Mouse (Mus musculus): ENCODE measurements around the gene Hnrnpr. TPM values are rescaled to one million over a fixed set of nuclear protein-coding genes. Genes with fewer than 3 reads are reported as not detected.
A peak's percentile ranks its signal among the peaks of the same experiment; 100 is the strongest.

Hnrnpr gene
- polyA plus RNA-seq, 1 experiment from 2014 or later = 148 TPM

- peaks cover 18% of the 10 kb centered on the region for H3K4me1 ChIP-seq
- peaks cover 61% of the 10 kb centered on the region for H3K36me3 ChIP-seq
- H3K4me3 ChIP-seq = no peak overlapping the region
- no peak overlapping the region for H3K27ac ChIP-seq
- H3K9me3 ChIP-seq = no peaks in the 10 kb centered on the region
- no peaks in the 10 kb centered on the region for H3K27me3 ChIP-seq (ENCODE audit: insufficient read depth, poor library complexity, severe bottlenecking)
- WGBS = 92% methylated on average over 4 of the region's 4 CpGs
- no peak for DNase-seq (ENCODE audit: low spot score)
Observed at GRCm38 (mm10) chr4:136317667-136318066, 6.9 kb downstream of the Hnrnpr start.

DNA sequence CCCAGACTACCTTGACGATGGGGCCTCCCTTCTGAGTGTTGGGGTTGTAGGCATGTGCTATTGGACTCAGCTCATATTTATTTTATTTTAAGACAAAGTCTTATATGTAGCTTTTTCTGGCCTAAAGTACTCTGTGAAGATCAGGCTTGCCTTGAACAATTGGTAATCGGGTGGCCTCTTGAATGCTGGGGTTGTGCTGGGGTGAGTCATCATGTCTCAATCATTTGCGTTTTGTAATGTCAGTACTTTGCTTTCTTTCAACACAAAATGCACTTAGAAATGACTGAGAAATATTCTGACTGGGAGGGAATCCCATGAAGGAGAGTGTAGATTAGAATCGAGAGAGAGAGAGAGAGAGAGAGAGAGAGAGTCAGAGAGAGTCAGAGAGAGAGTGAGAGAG lies 9.3 kb downstream of the Hnrnpr start:
- Histone ChIP-seq H3K4me3 (no peak overlapping the region), H3K4me1 (no peaks in the 10 kb centered on the region), H3K27me3 (ENCODE audit: insufficient read depth, poor library complexity, severe bottlenecking) (no peaks in the 10 kb centered on the region), H3K9me3 (no peaks in the 10 kb centered on the region), H3K27ac (no peak overlapping the region), H3K36me3 (peaks cover 80% of the 10 kb centered on the region)
- 79% methylated on average over 4 of the region's 4 CpGs for WGBS
- DNase-seq (ENCODE audit: low spot score) = no peak

DNA sequence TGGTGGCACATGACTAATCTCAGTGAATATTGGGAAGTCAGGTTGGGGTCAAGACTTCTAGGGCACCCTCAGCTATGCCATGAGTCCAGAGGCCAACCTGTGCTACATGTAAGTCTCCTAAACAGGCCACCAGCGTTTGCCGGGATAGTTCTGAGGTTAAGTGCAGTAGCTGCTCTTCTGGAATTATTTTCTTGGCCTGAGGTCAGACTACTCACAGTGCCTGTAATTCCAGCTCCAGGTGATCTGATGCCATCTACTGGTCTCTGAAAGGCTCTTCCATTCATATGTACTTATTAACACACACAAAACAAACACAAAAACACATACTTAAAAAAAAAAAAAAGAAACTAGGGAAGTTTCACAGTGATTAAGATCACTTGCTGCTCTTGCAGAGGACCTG lies 13.5 kb downstream of the Hnrnpr start:
- H3K27ac ChIP-seq = no peak overlapping the region
- H3K4me3 ChIP-seq = no peak overlapping the region
- DNase-seq (ENCODE audit: low spot score) = no peak
- no peaks in the 10 kb centered on the region for H3K9me3 ChIP-seq
- no peaks in the 10 kb centered on the region for H3K27me3 ChIP-seq (ENCODE audit: insufficient read depth, poor library complexity, severe bottlenecking)
- 76% methylated on average over 2 of the region's 2 CpGs for WGBS
- peaks cover 74% of the 10 kb centered on the region for H3K36me3 ChIP-seq
- no peaks in the 10 kb centered on the region for H3K4me1 ChIP-seq

- Histone ChIP-seq H3K4me3 (no peak overlapping the region), H3K36me3 (peaks cover 75% of the 10 kb centered on the region), H3K4me1 (no peaks in the 10 kb centered on the region), H3K9me3 (no peaks in the 10 kb centered on the region), H3K27ac (no peak overlapping the region), H3K27me3 (ENCODE audit: insufficient read depth, poor library complexity, severe bottlenecking) (no peaks in the 10 kb centered on the region)
- 77% methylated on average over 5 of the region's 5 CpGs for whole genome bisulfite sequencing
- no peak for DNase-seq (ENCODE audit: low spot score)
Observed at GRCm38 (mm10) chr4:136327238-136327637, 16.5 kb downstream of the Hnrnpr start.

- Histone ChIP-seq H3K9me3 (no peaks in the 10 kb centered on the region), H3K27me3 (ENCODE audit: insufficient read depth, poor library complexity, severe bottlenecking) (no peaks in the 10 kb centered on the region), H3K27ac (no peak overlapping the region), H3K36me3 (peaks cover 76% of the 10 kb centered on the region), H3K4me3 (no peak overlapping the region), H3K4me1 (no peaks in the 10 kb centered on the region)
- no peak for DNase-seq (ENCODE audit: low spot score)
Observed at GRCm38 (mm10) chr4:136328115-136328514, 17.4 kb downstream of the Hnrnpr start.

GRCm38 (mm10) chr4:136331709-136332108 lies 21.0 kb downstream of the Hnrnpr start:
- H3K27me3 ChIP-seq (ENCODE audit: insufficient read depth, poor library complexity, severe bottlenecking) = no peaks in the 10 kb centered on the region
- DNase-seq (ENCODE audit: low spot score) = no peak
- H3K4me1 ChIP-seq = peaks cover 13% of the 10 kb centered on the region
- peaks cover 76% of the 10 kb centered on the region for H3K36me3 ChIP-seq
- 92% methylated on average over 3 of the region's 3 CpGs for WGBS
- no peaks in the 10 kb centered on the region for H3K9me3 ChIP-seq
- no peak overlapping the region for H3K27ac ChIP-seq
- no peak overlapping the region for H3K4me3 ChIP-seq

DNA sequence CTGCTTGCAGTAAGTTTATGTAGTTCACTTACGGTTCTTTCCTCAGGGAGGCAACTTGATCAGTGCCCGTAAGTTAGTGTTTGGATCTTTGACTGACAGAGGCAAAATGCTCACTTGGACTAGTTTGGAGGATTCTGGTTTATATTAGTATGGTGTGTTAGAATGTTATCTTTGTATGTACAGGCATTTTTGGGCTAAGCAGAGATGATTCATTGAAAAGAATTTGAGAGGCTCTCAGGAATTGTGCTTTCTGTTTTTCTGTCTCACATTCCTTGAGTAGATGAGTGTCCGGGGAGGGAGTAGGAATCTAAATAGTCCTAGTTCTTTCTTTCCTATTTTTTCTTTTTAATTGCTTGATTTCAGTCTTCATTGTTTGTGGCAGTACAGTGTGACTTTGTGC lies 22.4 kb downstream of the Hnrnpr start:
- Histone ChIP-seq H3K9me3 (no peaks in the 10 kb centered on the region), H3K4me3 (no peak overlapping the region), H3K27me3 (ENCODE audit: insufficient read depth, poor library complexity, severe bottlenecking) (no peaks in the 10 kb centered on the region), H3K36me3 (peaks cover 76% of the 10 kb centered on the region), H3K4me1 (peaks cover 17% of the 10 kb centered on the region), H3K27ac (no peak overlapping the region)
- 78% methylated on average over 3 of the region's 3 CpGs for WGBS
- DNase-seq (ENCODE audit: low spot score) = no peak

DNA sequence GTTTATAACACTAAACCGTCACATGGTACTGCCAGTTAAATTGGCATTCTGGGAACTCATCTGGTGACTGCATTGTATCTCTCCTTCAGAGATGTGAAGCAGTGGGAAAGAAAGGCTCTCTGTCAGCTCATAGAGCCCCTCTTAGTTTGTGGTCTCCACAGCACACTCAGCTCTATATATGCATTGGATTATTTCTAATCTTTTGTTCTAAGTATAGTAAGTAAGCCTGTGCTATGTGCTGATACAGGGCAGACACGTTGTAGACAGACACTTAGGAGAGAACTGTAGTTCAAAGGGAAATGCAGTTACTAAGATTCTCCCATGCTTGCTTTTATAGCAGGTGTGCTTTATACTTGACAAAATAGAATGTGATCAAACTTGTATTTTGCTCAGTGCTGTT lies 24.3 kb downstream of the Hnrnpr start:
- WGBS = 41% methylated on average over 2 of the region's 2 CpGs
- H3K4me1 ChIP-seq = peaks cover 17% of the 10 kb centered on the region
- peaks cover 77% of the 10 kb centered on the region for H3K36me3 ChIP-seq
- no peak overlapping the region for H3K4me3 ChIP-seq
- H3K27me3 ChIP-seq (ENCODE audit: insufficient read depth, poor library complexity, severe bottlenecking) = no peaks in the 10 kb centered on the region
- DNase-seq (ENCODE audit: low spot score) = no peak
- peak overlapping the region; percentile 19; the same call in 1 of the 2 replicates for H3K27ac ChIP-seq
- H3K9me3 ChIP-seq = no peaks in the 10 kb centered on the region

DNA sequence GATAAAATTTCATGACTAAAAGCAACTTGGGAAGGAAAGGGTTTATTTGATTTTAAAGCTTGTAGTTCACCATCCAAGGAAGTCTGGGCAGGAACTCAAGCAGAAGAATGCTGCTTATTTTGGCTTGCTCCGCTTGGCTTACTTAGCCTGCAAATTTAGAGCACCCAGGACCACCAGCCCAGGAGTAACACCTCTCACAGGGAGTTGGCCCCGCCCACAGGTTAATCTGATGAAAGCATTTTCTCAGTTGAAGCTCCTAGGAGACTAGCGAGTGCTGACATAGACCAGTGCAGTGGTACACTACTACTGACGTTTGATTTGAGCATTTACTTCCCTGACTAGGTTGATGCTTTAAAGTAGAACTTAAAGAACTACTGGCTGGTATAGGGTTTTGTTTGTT lies 26.4 kb downstream of the Hnrnpr start:
- no peaks in the 10 kb centered on the region for H3K9me3 ChIP-seq
- no peak overlapping the region for H3K27ac ChIP-seq
- H3K36me3 ChIP-seq = peaks cover 63% of the 10 kb centered on the region
- peaks cover 17% of the 10 kb centered on the region for H3K4me1 ChIP-seq
- no peak for DNase-seq (ENCODE audit: low spot score)
- 50% methylated on average over 4 of the region's 4 CpGs for WGBS
- H3K4me3 ChIP-seq = no peak overlapping the region
- no peaks in the 10 kb centered on the region for H3K27me3 ChIP-seq (ENCODE audit: insufficient read depth, poor library complexity, severe bottlenecking)

DNA sequence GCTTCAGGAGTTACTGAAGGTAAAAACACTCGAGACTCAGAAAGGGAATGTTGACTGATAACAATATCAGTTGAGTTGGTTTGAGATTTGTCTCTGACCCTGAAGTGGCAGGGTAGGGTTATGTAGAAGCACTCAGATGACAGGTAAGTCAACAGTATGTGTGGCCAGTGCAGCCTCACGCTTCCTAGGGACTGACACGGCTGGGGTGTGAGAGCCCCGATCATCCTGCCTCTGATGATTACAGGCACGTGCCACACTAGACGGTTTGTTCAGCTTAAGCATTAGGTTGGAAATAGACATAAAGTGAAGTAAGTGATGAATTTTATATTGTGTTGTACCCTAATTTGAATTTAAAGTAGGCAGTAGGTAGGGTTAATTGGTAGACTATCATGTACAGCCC lies 38.9 kb downstream of the Hnrnpr start:
- DNase-seq (ENCODE audit: low spot score) = peak; percentile 56
- 55% methylated on average over 6 of the region's 6 CpGs for WGBS

GRCm38 (mm10) chr4:136357026-136357425 lies 46.3 kb downstream of the Hnrnpr start:
- H3K27ac ChIP-seq = no peak overlapping the region
- no peaks in the 10 kb centered on the region for H3K4me1 ChIP-seq
- no peaks in the 10 kb centered on the region for H3K9me3 ChIP-seq
- no peak overlapping the region for H3K4me3 ChIP-seq
- no peak for DNase-seq (ENCODE audit: low spot score)
- H3K36me3 ChIP-seq = peaks cover 85% of the 10 kb centered on the region
- 73% methylated on average over 6 of the region's 6 CpGs for WGBS
- H3K27me3 ChIP-seq (ENCODE audit: insufficient read depth, poor library complexity, severe bottlenecking) = no peaks in the 10 kb centered on the region

More for the DNA sequence above, 38.9 kb downstream of the Hnrnpr start:
- Histone ChIP-seq H3K4me3 (no peak overlapping the region), H3K4me1 (no peaks in the 10 kb centered on the region), H3K9me3 (no peaks in the 10 kb centered on the region), H3K27ac (no peak overlapping the region), H3K36me3 (peaks cover 82% of the 10 kb centered on the region), H3K27me3 (ENCODE audit: insufficient read depth, poor library complexity, severe bottlenecking) (no peaks in the 10 kb centered on the region)

GRCm38 (mm10) chr4:136357429-136357828 lies 46.7 kb downstream of the Hnrnpr start:
- DNase-seq (ENCODE audit: low spot score) = no peak
- 95% methylated on average over 4 of the region's 4 CpGs for WGBS
- Histone ChIP-seq H3K27ac (no peak overlapping the region), H3K36me3 (peaks cover 81% of the 10 kb centered on the region), H3K27me3 (ENCODE audit: insufficient read depth, poor library complexity, severe bottlenecking) (no peaks in the 10 kb centered on the region), H3K9me3 (no peaks in the 10 kb centered on the region), H3K4me1 (no peaks in the 10 kb centered on the region), H3K4me3 (no peak overlapping the region)

- H3K9me3 ChIP-seq = no peaks in the 10 kb centered on the region
- H3K4me1 ChIP-seq = no peaks in the 10 kb centered on the region
- no peaks in the 10 kb centered on the region for H3K36me3 ChIP-seq
- H3K4me3 ChIP-seq = no peak overlapping the region
- no peak overlapping the region for H3K27ac ChIP-seq
- DNase-seq (ENCODE audit: low spot score) = no peak
- H3K27me3 ChIP-seq (ENCODE audit: insufficient read depth, poor library complexity, severe bottlenecking) = no peaks in the 10 kb centered on the region
- 62% methylated on average over 4 of the region's 4 CpGs for WGBS
Observed at GRCm38 (mm10) chr4:136367856-136368255, 57.1 kb downstream of the Hnrnpr start.

DNA sequence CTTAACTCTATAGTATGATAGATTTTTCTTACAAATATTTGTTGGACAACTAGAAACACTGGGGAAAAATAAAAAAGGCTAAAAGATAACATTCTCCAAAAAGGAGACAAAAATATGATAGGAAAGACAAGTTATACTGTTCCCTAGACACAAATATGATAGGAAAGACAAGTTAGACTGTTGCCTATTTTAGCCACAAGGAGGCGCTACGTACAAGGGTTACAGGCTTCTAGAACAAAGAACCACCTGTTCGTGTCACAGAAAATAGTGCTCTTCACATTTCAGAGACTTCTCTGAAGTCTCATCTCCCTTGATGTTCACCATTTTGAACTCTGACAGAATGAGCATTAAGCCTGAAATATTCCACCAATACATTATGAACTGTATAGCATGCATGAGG lies 59.0 kb downstream of the Hnrnpr start:
- no peak overlapping the region for H3K4me3 ChIP-seq
- 0 out of 2 replicates have a peak, but pooled peaks cover 5% of the 10 kb centered on the region for H3K27me3 ChIP-seq (ENCODE audit: insufficient read depth, poor library complexity, severe bottlenecking)
- no peaks in the 10 kb centered on the region for H3K9me3 ChIP-seq
- no peak for DNase-seq (ENCODE audit: low spot score)
- H3K36me3 ChIP-seq = no peaks in the 10 kb centered on the region
- peaks cover 5% of the 10 kb centered on the region; the same call in 1 of the 2 replicates for H3K4me1 ChIP-seq
- WGBS = 2% methylated on average over 3 of the region's 3 CpGs
- no peak overlapping the region for H3K27ac ChIP-seq

Measured in heart, embryonic 10.5 days (tissue).